Mouse (Mus musculus): ENCODE measurements around the gene Cobl. TPM values are rescaled to one million over a fixed set of nuclear protein-coding genes. Genes with fewer than 3 reads are reported as not detected.

Cobl gene
- polyA plus RNA-seq (2015; fragmentation: Nextera tagmentation; extraction: Ambion mirVana): 0.93 and 1.5 TPM in 2 replicates

- under 1% methylated on average over 71 of the region's 89 CpGs for WGBS (ENCODE audit: insufficient replicate concordance)
- peak; percentile 67 for ATAC-seq
- Histone ChIP-seq H3K4me2 (ENCODE audit: low read depth, low read length) (peak within 1 kb of the TSS; percentile 77), H3K9ac (replicated peaks) (peak within 1 kb of the TSS; percentile 58), H3K27me3 (ENCODE audit: insufficient read depth, low read length) (peaks cover 9% of the 10 kb centered on the region), H3K4me3 (ENCODE audit: low read depth, low read length) (peak within 1 kb of the TSS; percentile 52), H3K36me3 (replicated peaks; ENCODE audit: insufficient read depth, low read length) (no peaks in the 10 kb centered on the region), H3K4me1 (ENCODE audit: insufficient read depth) (peaks cover 8% of the 10 kb centered on the region; the same call in 1 of the 2 replicates), H3K9me3 (ENCODE audit: low read length) (no peaks in the 10 kb centered on the region), H3K27ac (ENCODE audit: low read depth) (no peak within 1 kb of the TSS)
- peak; percentile 31 for DNase-seq
- TF ChIP-seq CTCF (IDR thresholded peaks at IDR 0.05; ENCODE audit: low read depth) (no peak), EP300 (IDR thresholded peaks at IDR 0.05; ENCODE audit: low read depth) (no peak)
These were observed at the start of gene Cobl for GRCm38 (mm10) chr11:12464181-12465162. Gene Cobl (minus strand): TSS chr11:12464960.

- no peaks in the 10 kb centered on the region for H3K27me3 ChIP-seq (ENCODE audit: insufficient read depth, low read length)
- no peak for DNase-seq
- H3K9me3 ChIP-seq (ENCODE audit: low read length): no peaks in the 10 kb centered on the region
- no peak overlapping the region for H3K9ac ChIP-seq (replicated peaks)
- H3K4me3 ChIP-seq (ENCODE audit: low read depth, low read length): no peak overlapping the region
- 65% methylated on average over 5 of the region's 5 CpGs for WGBS (ENCODE audit: insufficient replicate concordance)
- H3K36me3 ChIP-seq (replicated peaks; ENCODE audit: insufficient read depth, low read length): no peaks in the 10 kb centered on the region
- H3K27ac ChIP-seq (ENCODE audit: low read depth): no peak overlapping the region
- no peak for ATAC-seq
- H3K4me1 ChIP-seq (ENCODE audit: insufficient read depth): no peaks in the 10 kb centered on the region
- TF ChIP-seq EP300 (IDR thresholded peaks at IDR 0.05; ENCODE audit: low read depth): no peak
- TF ChIP-seq CTCF (IDR thresholded peaks at IDR 0.05; ENCODE audit: low read depth): no peak
- H3K4me2 ChIP-seq (ENCODE audit: low read depth, low read length): no peak overlapping the region
These were observed 49.0 kb upstream of the Cobl start for GRCm38 (mm10) chr11:12513796-12514195.

- TF ChIP-seq EP300 (IDR thresholded peaks at IDR 0.05; ENCODE audit: low read depth) (no peak), CTCF (IDR thresholded peaks at IDR 0.05; ENCODE audit: low read depth) (no peak)
- Histone ChIP-seq H3K9me3 (ENCODE audit: low read length) (no peaks in the 10 kb centered on the region), H3K4me3 (ENCODE audit: low read depth, low read length) (no peak overlapping the region), H3K27me3 (ENCODE audit: insufficient read depth, low read length) (no peaks in the 10 kb centered on the region), H3K9ac (replicated peaks) (no peak overlapping the region), H3K4me1 (ENCODE audit: insufficient read depth) (no peaks in the 10 kb centered on the region), H3K36me3 (replicated peaks; ENCODE audit: insufficient read depth, low read length) (no peaks in the 10 kb centered on the region), H3K4me2 (ENCODE audit: low read depth, low read length) (no peak overlapping the region), H3K27ac (ENCODE audit: low read depth) (no peak overlapping the region)
- no peak for ATAC-seq
- no peak for DNase-seq
- 84% methylated on average over 6 of the region's 6 CpGs for WGBS (ENCODE audit: insufficient replicate concordance)
These were observed 41.7 kb upstream of the Cobl start for GRCm38 (mm10) chr11:12506371-12506890.

GRCm38 (mm10) chr11:12503756-12504155, 39.0 kb upstream of the Cobl start:
- H3K4me1 ChIP-seq (ENCODE audit: insufficient read depth): no peaks in the 10 kb centered on the region
- H3K27me3 ChIP-seq (ENCODE audit: insufficient read depth, low read length): no peaks in the 10 kb centered on the region
- H3K9me3 ChIP-seq (ENCODE audit: low read length): no peaks in the 10 kb centered on the region
- H3K27ac ChIP-seq (ENCODE audit: low read depth): no peak overlapping the region
- H3K4me3 ChIP-seq (ENCODE audit: low read depth, low read length): no peak overlapping the region
- TF ChIP-seq CTCF (IDR thresholded peaks at IDR 0.05; ENCODE audit: low read depth) (no peak), EP300 (IDR thresholded peaks at IDR 0.05; ENCODE audit: low read depth) (no peak)
- 76% methylated on average over 4 of the region's 4 CpGs for WGBS (ENCODE audit: insufficient replicate concordance)
- H3K36me3 ChIP-seq (replicated peaks; ENCODE audit: insufficient read depth, low read length): no peaks in the 10 kb centered on the region
- DNase-seq (no peak), ATAC-seq (no peak)
- H3K4me2 ChIP-seq (ENCODE audit: low read depth, low read length): no peak overlapping the region
- no peak overlapping the region for H3K9ac ChIP-seq (replicated peaks)

- no peak for DNase-seq
- H3K9ac ChIP-seq (replicated peaks): no peak overlapping the region
- no peaks in the 10 kb centered on the region for H3K4me1 ChIP-seq (ENCODE audit: insufficient read depth)
- no peak overlapping the region for H3K4me2 ChIP-seq (ENCODE audit: low read depth, low read length)
- TF ChIP-seq EP300 (IDR thresholded peaks at IDR 0.05; ENCODE audit: low read depth) (no peak), CTCF (IDR thresholded peaks at IDR 0.05; ENCODE audit: low read depth) (no peak)
- no peaks in the 10 kb centered on the region for H3K27me3 ChIP-seq (ENCODE audit: insufficient read depth, low read length)
- no peak for ATAC-seq
- H3K9me3 ChIP-seq (ENCODE audit: low read length): no peaks in the 10 kb centered on the region
- H3K27ac ChIP-seq (ENCODE audit: low read depth): no peak overlapping the region
- H3K36me3 ChIP-seq (replicated peaks; ENCODE audit: insufficient read depth, low read length): no peaks in the 10 kb centered on the region
- no peak overlapping the region for H3K4me3 ChIP-seq (ENCODE audit: low read depth, low read length)
- WGBS (ENCODE audit: insufficient replicate concordance): 67% methylated on average over 3 of the region's 3 CpGs
These were observed 37.0 kb upstream of the Cobl start for GRCm38 (mm10) chr11:12501721-12502120.

- Histone ChIP-seq H3K36me3 (replicated peaks; ENCODE audit: insufficient read depth, low read length) (no peaks in the 10 kb centered on the region), H3K4me3 (ENCODE audit: low read depth, low read length) (no peak overlapping the region), H3K9ac (replicated peaks) (no peak overlapping the region), H3K27me3 (ENCODE audit: insufficient read depth, low read length) (no peaks in the 10 kb centered on the region), H3K4me1 (ENCODE audit: insufficient read depth) (no peaks in the 10 kb centered on the region), H3K27ac (ENCODE audit: low read depth) (no peak overlapping the region), H3K4me2 (ENCODE audit: low read depth, low read length) (no peak overlapping the region), H3K9me3 (ENCODE audit: low read length) (no peaks in the 10 kb centered on the region)
- ATAC-seq (no peak), DNase-seq (no peak)
- no peak for TF ChIP-seq CTCF (IDR thresholded peaks at IDR 0.05; ENCODE audit: low read depth)
- no peak for TF ChIP-seq EP300 (IDR thresholded peaks at IDR 0.05; ENCODE audit: low read depth)
These were observed 29.0 kb upstream of the Cobl start for GRCm38 (mm10) chr11:12493791-12494190.
